Mouse (Mus musculus) gastrocnemius, adult 8-10 months (tissue): ENCODE results near the gene Mdga1. TPM values are rescaled to one million over a fixed set of nuclear protein-coding genes. Genes with fewer than 3 reads are reported as not detected.

Experiments used
- DNase-seq, 2 experiments: peaks; one replicate each; pipeline ENCODE4 v3.0.0; 2022; ENCODE audit warnings: low spot score in 2 of 2
- total RNA-seq, 4 experiments: library from RNA; stranded (reverse); gene quantifications; 2 replicates each; pipeline ENCODE4 v1.2.4; 2022

Gene Mdga1
- total RNA-seq, 4 experiments from 2014 or later = 12.1 to 28.3 (median 24.5) TPM

DNA sequence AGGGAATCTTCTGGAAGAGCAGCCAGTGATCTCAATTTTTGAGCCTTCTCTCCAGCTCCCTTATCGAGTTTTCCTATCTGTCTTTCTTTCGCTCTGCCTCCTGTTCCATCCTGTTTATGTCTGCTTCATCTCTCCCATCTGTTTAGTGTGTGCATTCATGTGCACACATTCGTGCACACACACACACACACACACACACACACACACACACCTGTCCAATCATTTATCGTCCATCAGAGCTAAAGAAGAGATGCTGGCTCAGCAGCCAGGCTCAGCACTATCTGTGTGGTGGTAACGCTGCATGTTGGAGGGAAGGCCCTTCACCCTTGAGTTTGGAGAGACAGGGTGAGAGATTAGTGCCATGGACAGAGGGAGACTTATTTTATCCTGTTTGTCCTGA, 13.3 kb upstream of the Mdga1 start:
- no peak for DNase-seq

DNA sequence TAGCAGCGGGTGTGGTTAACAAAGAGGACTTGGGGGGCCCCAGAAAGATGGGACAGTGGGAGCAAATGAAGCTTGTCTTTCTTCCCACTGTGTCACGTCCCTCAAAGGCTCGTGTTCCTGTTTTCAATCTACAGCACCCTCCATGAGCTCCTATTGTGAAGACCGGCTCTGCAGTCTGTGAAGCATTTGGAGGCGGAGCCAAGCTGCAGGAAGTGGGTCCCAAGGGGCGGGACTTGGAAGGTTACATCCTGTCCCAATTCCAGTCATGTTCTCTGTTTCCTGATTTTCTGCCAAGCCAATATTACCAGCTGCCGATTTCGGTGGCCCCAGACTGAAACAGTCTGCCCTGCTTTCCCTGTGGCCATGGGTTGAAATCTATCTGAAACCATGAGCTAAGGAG, 11.7 kb upstream of the Mdga1 start:
- DNase-seq = no peak

DNA sequence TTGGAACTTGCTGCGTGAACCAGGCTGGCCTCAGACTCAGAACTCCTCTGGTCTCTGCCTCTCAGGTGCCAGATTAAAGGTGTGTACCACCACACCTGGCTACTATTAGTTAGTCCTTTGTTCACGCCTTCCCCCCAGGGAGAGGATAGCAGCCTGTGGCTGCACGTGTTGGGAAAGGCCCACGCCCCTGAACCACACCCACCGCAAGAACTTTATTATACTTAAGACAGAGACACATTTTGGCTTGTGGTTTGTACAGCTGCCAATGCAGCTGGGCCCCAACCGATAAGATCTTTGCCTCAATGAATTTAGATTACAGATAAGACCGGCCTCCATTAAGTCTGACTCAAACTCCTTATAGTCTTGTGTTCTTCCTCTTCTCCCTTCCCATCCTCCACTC, 10.0 kb upstream of the Mdga1 start:
- no peak for DNase-seq

DNA sequence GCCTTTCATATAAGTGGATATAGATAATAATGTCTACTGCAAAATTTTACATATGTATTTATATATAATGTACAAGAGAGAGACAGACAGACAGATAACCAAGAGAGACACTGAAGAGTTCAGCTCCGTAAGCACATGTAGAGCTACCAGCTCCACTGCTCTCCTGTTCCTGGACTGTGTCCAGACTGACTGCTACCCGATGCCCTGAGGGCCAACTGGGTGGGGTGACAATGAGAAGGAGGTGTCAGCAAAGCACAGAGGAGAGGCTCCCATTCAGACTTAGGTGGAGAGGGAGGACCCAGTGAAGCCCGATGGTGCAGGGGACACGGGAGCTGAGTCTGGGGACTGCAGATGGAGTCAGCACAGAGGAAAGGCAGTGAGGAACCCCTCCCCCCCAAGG, 9.1 kb upstream of the Mdga1 start:
- DNase-seq = no peak

DNA sequence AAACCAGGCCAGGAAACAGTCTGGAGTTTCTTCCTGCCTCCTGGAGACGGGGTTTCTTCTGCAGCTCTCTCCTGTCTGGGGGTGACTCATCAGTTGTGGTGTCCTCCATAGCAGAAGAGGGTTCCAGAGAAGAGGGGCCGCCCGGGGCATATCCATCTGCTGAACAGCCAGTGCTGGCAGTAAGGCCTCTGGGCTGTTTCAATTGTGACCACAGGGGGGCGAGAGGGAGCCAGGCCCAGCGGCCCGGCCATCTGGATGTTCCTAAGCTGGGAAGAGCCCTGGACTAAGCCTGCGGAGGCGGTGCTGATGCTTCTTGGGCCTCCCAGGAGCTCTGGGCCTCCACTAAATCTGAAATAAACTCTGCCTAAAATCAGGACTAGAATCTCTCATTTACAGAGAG, 5.8 kb upstream of the Mdga1 start:
- DNase-seq = peak; percentile 72 to 75

DNA sequence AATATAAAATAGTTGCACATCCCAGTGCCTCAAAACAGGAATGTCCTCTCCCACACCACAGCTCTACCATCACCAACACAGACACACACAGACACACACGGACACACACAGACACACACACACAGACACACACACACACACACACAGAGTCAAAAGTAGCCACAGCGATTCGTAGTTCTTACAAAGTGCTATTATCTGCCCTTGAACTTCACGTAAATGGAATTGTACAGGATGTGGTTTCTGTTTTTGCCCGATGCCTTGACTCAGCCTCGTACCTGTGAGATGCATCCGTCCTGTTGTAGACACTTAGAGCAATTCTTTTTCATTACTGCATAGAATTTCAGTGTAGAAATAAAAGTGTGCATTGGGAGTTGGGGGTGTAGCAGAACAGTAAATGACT, 3.3 kb upstream of the Mdga1 start:
- DNase-seq = no peak

DNA sequence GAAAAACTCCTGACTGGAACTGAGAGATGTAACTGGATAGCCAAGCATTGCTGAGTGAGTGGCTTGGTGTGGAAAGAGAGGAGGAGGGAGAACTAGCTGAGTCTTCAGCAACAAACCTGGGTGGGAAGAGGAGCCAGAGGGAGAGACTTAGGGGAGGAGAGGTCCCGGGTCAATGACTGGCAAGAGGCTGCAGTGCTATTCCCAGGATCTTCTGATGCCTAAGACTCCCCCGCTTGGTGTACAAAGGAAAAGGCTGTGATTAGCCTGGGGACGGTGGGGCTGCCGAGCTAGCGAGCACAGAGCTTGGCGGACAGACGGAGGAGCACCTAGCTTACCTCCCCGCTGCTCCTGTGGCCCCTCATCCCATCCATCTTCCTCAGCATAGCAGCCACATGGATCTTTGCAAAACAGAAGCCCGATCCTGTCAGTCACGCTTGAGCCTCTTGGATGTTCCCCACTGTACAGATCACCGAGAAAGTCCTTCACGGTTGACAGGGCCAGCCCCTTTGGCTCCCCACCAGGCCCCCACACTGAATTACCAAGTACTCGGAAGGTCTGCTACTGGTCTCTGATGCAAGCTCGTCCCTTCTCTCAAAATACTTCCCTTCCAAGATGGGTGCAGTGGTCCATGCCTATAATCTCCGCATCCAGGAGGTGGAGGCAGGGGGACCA, 2.0 kb upstream of the Mdga1 start:
- DNase-seq = no peak

DNA sequence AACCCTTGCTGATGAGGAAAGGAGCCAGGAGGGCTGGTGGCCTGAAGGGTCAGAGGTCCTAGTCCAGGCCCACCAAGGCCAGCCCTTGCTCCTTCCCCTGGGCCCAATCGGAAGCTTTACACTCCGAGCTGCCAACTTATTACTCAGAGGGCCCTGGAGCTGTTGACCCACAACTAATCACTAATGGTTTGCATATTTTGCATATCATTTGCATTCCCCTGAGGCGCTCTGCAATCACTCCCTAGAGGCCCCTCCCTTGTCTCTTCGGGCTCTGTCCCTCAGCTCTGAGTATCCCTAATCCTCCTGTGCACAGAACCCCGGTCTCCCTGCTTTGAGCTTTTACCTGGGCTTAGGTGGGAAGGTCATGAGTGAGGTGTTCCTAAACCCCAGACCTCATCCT, 4.4 kb downstream of the Mdga1 start:
- DNase-seq = no peak

DNA sequence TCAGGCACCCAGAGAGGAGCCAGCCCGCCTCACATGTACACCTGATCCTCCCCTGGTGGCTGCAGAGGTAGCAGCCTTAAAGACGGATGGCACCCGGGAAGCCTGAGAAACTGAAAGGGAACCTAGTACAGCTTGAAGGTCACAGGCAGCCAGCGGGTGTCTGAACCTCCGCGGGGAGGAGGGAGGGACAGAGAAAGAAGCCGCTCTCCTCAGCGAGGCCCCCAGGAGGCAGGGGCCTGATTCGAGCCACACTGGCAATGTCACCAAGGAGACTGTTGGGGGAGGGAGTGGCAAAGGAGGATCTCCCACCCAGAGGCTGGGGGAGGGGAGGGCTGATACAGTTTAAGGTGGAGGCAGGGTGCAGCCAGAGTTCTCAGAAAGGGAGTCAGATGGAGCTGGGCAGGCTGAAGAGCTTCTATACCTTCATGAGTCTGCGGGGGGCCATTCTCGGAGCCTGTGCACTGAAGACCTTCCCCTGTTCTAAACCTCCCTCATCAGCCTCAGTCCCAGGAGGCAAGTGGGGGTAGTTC, 6.1 kb downstream of the Mdga1 start:
- peak in 1 of 2 experiments; percentile 22 for DNase-seq

DNA sequence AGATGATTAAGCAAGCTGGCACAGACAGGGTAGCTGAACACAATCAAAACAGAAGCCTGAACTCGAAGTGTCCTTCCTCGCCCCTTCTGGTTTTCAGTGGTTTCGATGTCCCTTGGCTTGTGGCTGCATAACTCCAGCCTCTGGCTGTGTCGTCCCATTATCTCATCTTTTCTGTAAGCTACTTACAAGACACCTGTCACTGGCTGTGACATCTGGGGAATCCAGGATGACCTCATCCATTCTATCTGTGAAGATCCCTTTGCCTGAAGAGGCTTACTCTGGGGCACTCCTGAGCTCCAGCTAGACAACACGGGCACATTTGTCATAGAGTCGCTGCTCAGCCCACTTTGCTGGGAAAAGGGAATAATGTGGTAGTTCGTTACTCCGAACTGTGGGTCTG, 14.0 kb downstream of the Mdga1 start:
- DNase-seq = no peak

DNA sequence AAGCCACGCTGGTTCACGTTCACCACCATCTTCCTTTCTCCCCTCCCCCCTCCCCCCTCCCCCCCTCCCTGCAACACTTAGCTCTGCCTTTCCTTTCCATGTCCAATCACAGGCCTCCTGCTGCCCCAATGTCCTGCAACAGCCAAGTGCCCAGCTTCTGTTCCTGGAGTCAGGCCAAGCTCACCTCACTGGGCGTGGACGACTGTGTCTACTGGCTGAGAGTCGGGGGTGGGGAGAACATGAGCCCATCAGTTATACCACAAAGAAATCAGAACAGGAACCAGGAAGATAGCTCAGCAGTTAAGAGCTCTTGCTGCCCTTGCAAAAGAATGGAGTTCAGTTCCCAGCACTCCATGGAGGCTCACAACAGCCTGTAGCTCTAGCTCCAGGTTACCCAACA, 15.6 kb downstream of the Mdga1 start:
- no peak for DNase-seq

DNA sequence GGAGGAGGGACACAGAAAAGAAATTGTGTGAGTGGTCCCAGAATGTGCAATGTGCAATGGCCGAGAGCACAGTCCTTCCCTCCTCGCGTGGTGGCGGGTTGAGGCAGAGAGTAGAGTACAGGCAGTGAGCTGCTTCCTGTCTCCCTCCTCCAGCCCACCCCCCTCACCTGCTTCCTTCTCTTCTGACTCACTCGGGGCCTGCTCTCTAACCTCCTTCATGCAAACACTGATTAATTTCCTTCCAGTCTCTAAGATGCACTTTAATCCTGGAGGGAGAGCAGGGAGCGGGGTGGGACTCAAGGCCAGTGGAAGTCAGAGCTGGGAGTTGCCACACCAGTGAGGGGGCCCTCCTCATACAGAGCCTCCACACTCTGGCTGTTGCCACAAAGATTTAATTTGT, 18.8 kb downstream of the Mdga1 start:
- no peak for DNase-seq

DNA sequence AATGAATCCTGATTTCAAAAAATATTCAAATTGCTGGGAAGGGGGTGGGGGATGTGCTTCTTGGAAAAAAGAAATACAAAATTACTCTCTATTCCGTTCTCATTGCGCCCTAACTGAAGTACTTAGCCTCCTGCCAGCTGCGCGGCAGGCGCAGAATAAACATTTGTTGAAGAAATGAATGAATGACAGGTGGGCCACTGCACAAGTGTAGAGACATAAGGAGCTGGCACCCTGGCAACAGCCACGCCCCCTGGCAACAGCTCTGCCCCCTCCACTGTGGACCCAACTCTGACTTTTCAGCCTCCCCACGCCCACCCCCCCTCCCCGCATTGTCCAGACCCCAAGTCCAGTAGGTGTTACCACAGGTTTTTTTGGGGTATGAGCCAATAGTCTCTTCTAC, 19.3 kb downstream of the Mdga1 start:
- no peak for DNase-seq

DNA sequence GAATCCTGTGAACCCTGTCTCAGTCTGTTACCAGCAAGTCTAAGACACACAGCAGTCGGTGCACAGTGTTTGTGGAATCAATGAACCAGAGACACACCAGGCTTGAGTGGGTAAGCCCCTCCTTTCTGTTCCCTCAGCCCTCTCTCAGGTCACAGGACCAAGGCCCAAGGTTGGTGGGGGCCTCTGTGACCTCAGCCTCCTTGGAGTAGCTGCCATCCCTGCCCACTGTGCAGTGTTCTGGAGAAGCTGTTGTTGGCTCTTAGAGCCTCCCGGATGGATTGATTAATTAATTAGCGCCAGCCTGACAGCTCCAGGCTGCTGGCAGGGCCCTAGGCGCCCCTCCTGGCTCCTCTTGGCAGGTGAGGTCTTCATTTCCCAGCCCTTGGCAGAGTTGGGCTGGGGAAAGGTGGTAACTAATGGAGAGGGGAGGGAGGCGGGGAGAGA, 22.6 kb downstream of the Mdga1 start:
- no peak for DNase-seq

DNA sequence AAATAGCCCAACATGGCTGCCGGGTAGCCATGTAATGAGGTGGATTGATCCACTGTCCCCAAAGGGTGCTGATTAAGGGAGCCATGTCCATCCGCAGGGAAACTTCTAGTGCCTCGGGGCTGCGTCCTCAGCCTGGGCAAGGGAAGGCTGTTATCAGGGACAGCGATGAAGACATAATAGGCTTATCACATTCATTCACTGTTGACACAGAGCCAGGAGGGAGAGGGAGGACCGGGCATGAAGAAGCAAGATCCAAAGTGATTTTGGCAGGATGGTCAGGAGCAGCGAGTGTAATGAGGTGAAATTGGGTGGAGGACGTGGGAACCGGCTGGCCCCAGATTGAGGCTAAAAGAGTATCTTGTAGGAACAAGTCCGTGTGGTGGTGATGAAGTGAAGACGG, 25.5 kb downstream of the Mdga1 start:
- DNase-seq = no peak

DNA sequence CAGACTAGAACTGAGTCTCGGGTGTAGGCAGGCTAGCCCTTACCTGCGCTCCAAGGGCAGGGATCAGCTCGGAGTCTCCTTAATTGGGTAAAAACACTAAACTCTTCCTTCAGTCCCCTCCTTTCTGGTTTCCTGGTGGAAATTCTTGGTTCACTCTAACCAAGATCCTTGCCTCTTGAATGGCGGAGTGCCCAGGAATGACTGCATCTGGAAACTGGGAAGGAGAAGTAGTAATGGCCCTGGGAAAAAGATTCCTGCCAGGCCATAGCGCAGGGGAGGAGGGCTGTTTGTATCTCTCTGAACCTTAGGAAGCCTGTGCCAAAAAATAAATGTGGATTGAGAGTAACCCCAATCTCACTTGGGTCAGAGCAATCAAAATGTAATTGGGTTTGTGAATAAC, 30.9 kb downstream of the Mdga1 start:
- peak in 1 of 2 experiments; percentile 21 for DNase-seq

DNA sequence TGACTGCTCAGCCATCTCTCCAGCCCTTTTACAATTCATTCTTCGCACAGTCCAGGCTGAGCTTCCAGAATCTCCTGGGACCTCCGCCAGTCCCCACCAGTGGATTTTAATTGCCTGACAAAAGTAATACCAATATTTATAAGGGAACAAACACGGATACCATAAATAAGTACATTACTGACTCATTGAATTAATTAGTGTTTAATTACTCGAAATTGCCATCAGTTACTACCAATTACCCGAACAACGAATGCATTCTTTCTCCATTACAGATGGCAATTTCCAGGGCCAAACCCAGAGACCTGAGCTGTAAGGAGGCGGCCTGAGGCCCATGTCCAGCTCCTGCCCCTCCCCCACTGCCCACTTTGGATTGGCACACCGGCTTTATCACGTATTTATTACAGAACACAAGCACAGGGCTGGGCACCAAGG, 32.5 kb downstream of the Mdga1 start:
- DNase-seq = no peak

DNA sequence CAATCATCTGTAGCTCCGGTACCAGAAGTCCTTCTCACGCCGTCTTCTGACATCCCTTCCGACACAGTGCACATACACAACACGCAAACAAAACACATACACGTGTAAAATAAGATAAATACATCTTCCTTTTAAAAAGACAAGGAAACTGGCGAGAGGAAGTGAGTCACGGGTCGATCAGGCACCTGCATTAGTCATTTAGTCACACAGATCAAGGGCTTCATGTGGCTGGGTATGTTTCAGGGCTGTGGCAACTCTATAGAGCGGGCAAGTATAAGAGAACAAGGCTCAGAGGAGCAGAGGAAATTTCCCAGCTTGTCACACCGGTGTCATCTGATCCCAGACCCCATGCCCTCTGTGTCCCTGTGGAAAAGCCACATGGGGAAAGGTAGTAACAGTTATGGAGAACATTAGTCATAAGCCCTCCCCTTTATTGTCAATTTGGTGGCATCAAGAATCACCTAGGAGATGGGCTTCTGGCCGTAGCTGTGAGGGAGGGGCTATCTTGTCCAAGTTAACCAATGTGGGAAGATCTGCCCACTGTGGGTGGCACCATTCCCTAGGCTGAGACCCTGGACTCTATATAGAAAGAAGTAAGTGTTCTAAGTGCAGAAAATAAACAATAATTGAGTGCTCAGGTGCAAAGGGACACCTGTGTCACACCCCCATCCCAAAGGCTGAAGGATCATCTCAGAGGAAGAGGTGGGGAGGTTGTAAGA, 35.6 kb downstream of the Mdga1 start:
- no peak for DNase-seq

DNA sequence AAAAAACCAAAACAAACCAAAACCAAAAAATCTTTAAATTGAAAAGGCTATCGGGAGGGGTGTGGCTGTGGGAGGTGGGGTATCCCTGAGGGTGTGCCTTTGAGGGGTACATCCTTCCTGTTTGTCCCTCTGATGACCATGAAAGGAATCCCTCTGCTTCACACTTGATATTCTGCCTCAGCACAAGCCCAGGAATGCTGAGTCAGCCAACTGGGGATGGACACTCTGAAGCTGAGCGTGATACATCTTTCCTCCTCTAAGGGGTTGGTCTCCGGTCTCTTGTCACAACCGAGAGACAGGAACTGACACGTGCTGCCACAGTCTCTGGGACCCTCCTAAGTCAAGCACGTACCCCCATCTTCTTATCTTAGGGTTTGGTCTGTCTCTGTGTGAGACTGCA, 37.1 kb downstream of the Mdga1 start:
- no peak for DNase-seq

DNA sequence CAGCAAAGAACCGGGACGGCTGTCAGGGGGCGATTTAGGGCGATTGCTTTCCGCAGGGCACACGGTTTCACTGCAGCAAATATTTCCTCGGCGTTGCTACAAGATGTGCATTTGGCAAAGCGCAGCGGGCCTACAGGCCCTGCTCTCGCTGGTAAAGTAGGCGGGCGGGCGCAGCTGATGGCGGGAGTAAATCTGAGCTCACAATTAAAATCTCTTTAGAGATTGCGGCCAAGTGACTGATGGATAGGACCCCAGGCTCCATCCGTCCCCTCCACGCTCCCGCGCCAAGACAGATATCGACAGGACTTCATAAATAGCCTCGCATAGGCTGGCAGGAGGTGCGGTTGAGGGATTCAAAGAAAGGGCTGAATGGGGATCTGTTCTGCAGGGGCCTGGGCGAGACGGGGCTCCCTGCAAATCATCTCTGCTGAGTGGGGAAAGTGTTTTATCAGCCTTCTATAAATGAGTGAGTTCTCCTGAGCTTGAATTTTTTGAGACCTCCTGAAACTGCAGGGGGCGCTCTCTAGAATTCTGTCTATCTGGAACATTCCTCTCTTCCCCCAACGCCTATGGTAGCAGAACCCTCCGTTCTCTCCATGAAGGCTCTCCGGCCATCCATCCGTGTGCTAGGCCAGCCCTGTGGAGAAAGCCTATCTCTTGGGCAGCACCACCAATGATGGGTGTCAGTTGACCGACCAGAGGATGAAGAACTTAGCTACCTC, 38.5 kb downstream of the Mdga1 start:
- DNase-seq = no peak

DNA sequence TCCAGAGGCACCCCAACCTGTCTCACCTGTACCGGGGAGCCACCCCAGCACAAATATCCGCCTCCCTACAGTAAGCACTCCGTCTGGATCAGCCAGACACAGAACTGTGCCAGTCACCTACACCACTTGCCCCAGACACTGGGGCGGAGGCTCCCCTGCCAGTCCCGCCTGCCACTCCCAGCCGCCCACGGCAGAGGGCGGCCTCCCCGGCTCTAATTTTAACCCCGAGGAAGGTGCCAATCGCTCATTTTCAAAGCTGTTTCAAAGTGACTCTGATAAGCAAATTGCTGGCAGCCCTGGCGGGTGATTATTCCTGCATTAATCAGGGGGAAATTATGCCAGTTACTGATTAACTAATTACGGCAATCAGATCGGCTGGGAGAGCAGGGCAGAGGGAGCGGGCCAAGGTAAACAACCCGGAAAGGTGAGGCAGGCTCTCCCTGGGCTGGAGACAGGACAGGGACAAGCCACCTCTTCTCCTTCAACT, 41.1 kb downstream of the Mdga1 start:
- peak; percentile 37 to 59 for DNase-seq
